Mouse (Mus musculus) heart, adult 2 months (tissue): ENCODE measurements around the gene Yif1a. TPM values are rescaled to one million over a fixed set of nuclear protein-coding genes. Genes with fewer than 3 reads are reported as not detected.

Source experiments
- DNase-seq, 2 experiments: peaks; one replicate each; pipeline ENCODE4 v3.0.0; 2021
- H3K27ac ChIP-seq: fragments of 200-600 bp; 2 replicates; pipeline ENCODE4 v1.8.1; 2022
- H3K27me3 ChIP-seq: fragments of 200-500 bp; 2 replicates; pipeline ENCODE4 v1.6.1; 2012; ENCODE audit warnings: mild to moderate bottlenecking, low read length, inconsistent platforms, mixed read lengths; ENCODE audit not compliant: control insufficient read depth, insufficient read depth
- H3K36me3 ChIP-seq: fragments of 200-500 bp; 2 replicates; pipeline ENCODE4 v1.6.1; 2012; ENCODE audit warnings: low read length, inconsistent platforms; ENCODE audit not compliant: control insufficient read depth, insufficient read depth
- H3K4me1 ChIP-seq: fragments of 200-500 bp; 2 replicates; pipeline ENCODE4 v1.6.1; 2011; ENCODE audit warnings: low read length; ENCODE audit not compliant: control insufficient read depth, insufficient read depth
- H3K4me3 ChIP-seq: fragments of 200-600 bp; 2 replicates; pipeline ENCODE4 v1.8.1; 2022
- H3K79me2 ChIP-seq: fragments of 200-500 bp; replicated peaks from 2 replicates; pipeline ENCODE4 v1.6.1; 2012; ENCODE audit warnings: mild to moderate bottlenecking, inconsistent platforms, low read length, moderate library complexity, mixed read lengths; ENCODE audit not compliant: control insufficient read depth, insufficient read depth
- H3K9ac ChIP-seq: fragments of 200-500 bp; 2 replicates; pipeline ENCODE4 v1.6.1; 2012; ENCODE audit warnings: low read depth, mild to moderate bottlenecking, control low read depth, inconsistent platforms, low read length, mixed read lengths
- CTCF ChIP-seq: fragments of 200-600 bp; IDR thresholded peaks from 2 replicates; pipeline ENCODE4 v1.8.1; 2022; ENCODE audit warnings: antibody characterized with exemption, mild to moderate bottlenecking, moderate library complexity
- EP300 ChIP-seq: fragments of 200-500 bp; IDR thresholded peaks from 2 replicates; pipeline ENCODE4 v1.6.1; 2011; ENCODE audit warnings: low read depth, low read length, control low read depth; ENCODE audit not compliant: insufficient read depth
- POLR2A ChIP-seq: fragments of 200-500 bp; IDR thresholded peaks from 2 replicates; pipeline ENCODE4 v1.6.1; 2011; ENCODE audit warnings: mild to moderate bottlenecking, low read depth, low read length, control low read depth; ENCODE audit not compliant: insufficient read depth
- WGBS: fragments of 180-500 bp; shearing (Covaris S2); methylation state at CpG from one replicate; pipeline ENCODE4 v1.1.7; 2018; 5-methylcytosine and 5-hydroxymethylcytosine counted together
- intact Hi-C: fragments of 180-260 bp; cut with DNase I; formaldehyde crosslinking; loops from one replicate; pipeline ENCODE4 v1.15.1; 2025
- polyA plus RNA-seq: library from polyadenylated mRNA; depleted of rRNA; stranded (reverse); fragments of >200 nt; gene quantifications from 2 replicates; pipeline ENCODE4 v1.2.3, GENCODE M21; 2012
- total RNA-seq, 2 experiments: library from RNA; stranded (reverse); gene quantifications; 2 replicates each; pipeline ENCODE4 v1.2.3; 2021

Yif1a gene
- total and polyA plus RNA-seq, 3 experiments, result 90.8 to 242 (median 108) TPM

DNA sequence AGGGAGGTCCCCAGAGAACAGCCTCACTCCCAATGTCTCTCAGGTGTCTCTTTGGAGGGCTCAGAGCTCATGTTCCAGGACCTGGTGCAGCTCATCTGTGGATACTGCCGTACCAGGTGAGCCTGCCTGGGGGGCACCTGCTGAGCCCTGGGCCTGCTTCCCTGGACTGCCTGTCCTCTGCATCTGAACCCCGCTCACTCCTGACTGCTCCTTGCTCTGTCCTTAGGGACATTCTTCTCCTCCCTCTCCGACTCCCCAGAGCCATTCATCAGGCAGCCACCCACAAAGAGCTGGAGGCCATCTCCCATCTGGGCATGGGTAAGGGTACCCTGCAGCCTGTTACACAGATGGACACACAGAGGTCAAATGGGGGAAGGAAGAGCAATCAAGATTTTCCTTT is 36.8 kb upstream of the Yif1a start:
- Histone ChIP-seq H3K4me1 (peaks cover 4% of the 10 kb centered on the region), H3K27ac (no peak overlapping the region; the same call in 1 of the 2 replicates), H3K27me3 (no peaks in the 10 kb centered on the region), H3K9ac (no peak overlapping the region), H3K4me3 (peak overlapping the region; percentile 46; the same call in 1 of the 2 replicates), H3K79me2 (no peaks in the 10 kb centered on the region), H3K36me3 (no peaks in the 10 kb centered on the region)
- no peak for TF ChIP-seq POLR2A
- TF ChIP-seq EP300, result no peak
- TF ChIP-seq CTCF, result no peak
- intact Hi-C loops, result no loop called here
- DNase-seq, result no peak
- 64% methylated on average over 3 of the region's 3 CpGs for WGBS

- no peaks in the 10 kb centered on the region for H3K27me3 ChIP-seq
- no peak overlapping the region for H3K4me3 ChIP-seq
- no peak overlapping the region for H3K27ac ChIP-seq
- DNase-seq, result no peak
- 49% methylated on average over 25 of the region's 25 CpGs for WGBS
- no peaks in the 10 kb centered on the region for H3K79me2 ChIP-seq
- TF ChIP-seq EP300 (no peak), CTCF (no peak), POLR2A (no peak)
- intact Hi-C loops, result no loop called here
- H3K4me1 ChIP-seq, result peaks cover 4% of the 10 kb centered on the region
- H3K9ac ChIP-seq, result no peak overlapping the region
- no peaks in the 10 kb centered on the region for H3K36me3 ChIP-seq
Observed at GRCm38 (mm10) chr19:5052166-5052822, 36.0 kb upstream of the Yif1a start.

DNA sequence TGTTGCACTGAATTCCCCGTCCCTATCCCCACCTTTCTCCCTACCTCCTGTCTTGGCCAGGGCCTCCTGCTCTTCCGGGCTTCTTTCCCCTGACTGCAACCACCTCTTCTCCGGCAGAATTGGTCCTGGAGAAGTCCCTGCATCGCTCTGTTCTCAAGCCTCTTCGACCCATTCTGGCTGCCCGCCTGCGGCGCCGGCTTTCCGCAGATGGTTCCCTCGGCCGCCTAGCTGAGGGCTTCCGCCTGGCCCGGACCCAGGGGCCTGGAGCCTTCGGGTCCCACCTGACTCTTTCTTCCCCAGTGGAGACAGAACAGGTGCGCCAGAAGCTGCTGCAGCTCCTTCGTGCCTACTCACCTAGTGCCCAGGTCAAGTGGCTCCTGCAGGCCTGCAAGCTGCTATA is 35.5 kb upstream of the Yif1a start:
- Histone ChIP-seq H3K4me3 (no peak overlapping the region), H3K36me3 (no peaks in the 10 kb centered on the region), H3K27ac (no peak overlapping the region), H3K79me2 (no peaks in the 10 kb centered on the region), H3K9ac (no peak overlapping the region), H3K4me1 (peaks cover 7% of the 10 kb centered on the region), H3K27me3 (no peaks in the 10 kb centered on the region)
- TF ChIP-seq EP300 (no peak), POLR2A (no peak), CTCF (no peak)
- WGBS, result 80% methylated on average over 17 of the region's 17 CpGs
- no peak for DNase-seq
- intact Hi-C loops, result no loop called here

DNA sequence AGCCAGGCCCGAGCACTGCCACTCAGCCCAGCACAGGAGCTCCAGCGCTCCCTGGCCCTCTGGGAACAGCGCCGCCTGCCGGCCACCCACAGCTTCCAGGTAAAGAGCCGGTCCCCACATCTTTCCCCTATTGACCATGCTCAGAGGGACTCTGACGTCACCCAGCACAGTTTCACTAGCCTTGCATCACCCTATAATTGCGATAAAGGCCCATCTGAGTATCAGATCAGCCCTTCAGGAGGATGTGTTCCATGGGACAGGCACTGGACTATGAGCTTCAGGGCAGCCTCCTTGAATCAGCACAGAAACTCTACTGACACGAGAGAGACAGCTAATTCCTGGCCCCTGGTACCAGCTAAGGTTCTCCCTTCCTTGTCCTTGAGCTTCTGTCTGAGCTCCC is 34.4 kb upstream of the Yif1a start:
- H3K4me3 ChIP-seq, result no peak overlapping the region
- intact Hi-C loops, result no loop called here
- peak in 1 of 2 experiments; percentile 53 for DNase-seq
- H3K9ac ChIP-seq, result no peak overlapping the region
- 49% methylated on average over 9 of the region's 9 CpGs for WGBS
- H3K27ac ChIP-seq, result no peak overlapping the region
- H3K27me3 ChIP-seq, result no peaks in the 10 kb centered on the region
- no peaks in the 10 kb centered on the region for H3K79me2 ChIP-seq
- TF ChIP-seq EP300 (no peak), CTCF (peak; percentile 79)
- H3K4me1 ChIP-seq, result peaks cover 11% of the 10 kb centered on the region
- H3K36me3 ChIP-seq, result no peaks in the 10 kb centered on the region

- no peak overlapping the region for H3K4me3 ChIP-seq
- TF ChIP-seq CTCF, result peak; percentile 89
- no peak for TF ChIP-seq POLR2A
- no peaks in the 10 kb centered on the region for H3K79me2 ChIP-seq
- no peaks in the 10 kb centered on the region for H3K36me3 ChIP-seq
- H3K27ac ChIP-seq, result no peak overlapping the region
- intact Hi-C loops, result loop anchor here (1.0 kb wide), 1 partner anchor 17 kb away; no protein-coding TSS in a partner anchor
- H3K9ac ChIP-seq, result no peak overlapping the region
- WGBS, result 18% methylated on average over 6 of the region's 6 CpGs
- H3K4me1 ChIP-seq, result peaks cover 12% of the 10 kb centered on the region
- H3K27me3 ChIP-seq, result no peaks in the 10 kb centered on the region
- DNase-seq, result peak in 1 of 2 experiments; percentile 50
Observed at GRCm38 (mm10) chr19:5056251-5056650, 32.1 kb upstream of the Yif1a start.

DNA sequence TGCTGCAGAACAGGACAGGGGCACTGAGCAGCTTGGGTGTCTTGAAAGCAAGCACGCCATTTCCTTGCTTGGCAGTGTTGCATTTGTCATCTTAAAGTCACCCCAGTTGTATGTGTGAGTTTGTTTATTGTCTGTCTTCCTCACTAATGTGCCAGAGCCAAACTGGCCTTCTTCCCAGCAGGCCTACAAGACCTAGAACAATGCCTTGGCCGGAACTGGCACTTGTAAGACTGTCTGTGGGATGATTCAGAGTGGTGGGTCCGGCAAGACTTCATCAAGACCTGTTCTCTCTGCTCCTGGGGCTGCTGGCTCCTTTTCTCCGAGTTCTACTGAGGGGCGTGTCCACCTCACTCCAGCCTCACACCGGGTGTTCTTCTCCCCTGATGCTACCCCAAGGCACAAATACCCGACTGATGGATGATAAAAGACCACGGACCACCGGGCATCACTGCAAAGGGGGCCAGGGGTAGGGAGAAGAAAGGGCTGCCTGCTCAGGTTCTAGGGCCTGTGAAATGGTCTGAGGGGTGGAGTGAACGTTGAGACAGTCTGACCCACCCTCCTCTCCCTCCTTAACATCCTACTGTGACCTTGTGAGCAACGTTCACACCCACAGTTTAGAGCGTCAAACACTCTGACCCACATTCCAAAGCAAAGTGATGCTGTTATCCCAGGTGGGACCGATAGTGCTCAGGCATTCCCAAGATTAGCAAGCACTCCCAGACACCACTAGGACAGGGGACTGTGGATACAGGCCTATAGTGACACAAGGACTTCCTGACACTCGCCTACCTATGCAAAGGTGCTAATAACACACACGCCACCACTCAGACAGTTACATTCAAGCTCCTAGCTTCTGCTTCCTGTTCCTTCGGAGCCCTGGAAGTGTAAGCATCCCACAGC is 30.2 kb upstream of the Yif1a start:
- intact Hi-C loops, result no loop called here
- H3K36me3 ChIP-seq, result no peaks in the 10 kb centered on the region
- no peak overlapping the region for H3K9ac ChIP-seq
- 39% methylated on average over 16 of the region's 16 CpGs for WGBS
- no peak for DNase-seq
- H3K79me2 ChIP-seq, result no peaks in the 10 kb centered on the region
- H3K4me1 ChIP-seq, result peaks cover 10% of the 10 kb centered on the region
- no peaks in the 10 kb centered on the region for H3K27me3 ChIP-seq
- TF ChIP-seq POLR2A (no peak), EP300 (no peak), CTCF (no peak)
- peak overlapping the region; percentile 36 for H3K27ac ChIP-seq
- no peak overlapping the region for H3K4me3 ChIP-seq
